Mouse (Mus musculus) hindbrain, embryonic 16.5 days (tissue): Measurements from ENCODE around the gene C030005K15Rik. TPM values are rescaled to one million over a fixed set of nuclear protein-coding genes. Genes with fewer than 3 reads are reported as not detected.
A peak's percentile ranks its signal among the peaks of the same experiment; 100 is the strongest.
"Not testable (repeated sequence)": the region's sequence is repeated elsewhere in the genome, so short reads cannot be mapped to it uniquely, and the experiment has no call there.

ENCODE experiments used
- ATAC-seq: fragments of 200-750 bp; cut with Nextera tagmentation; 2 replicates; pipeline ENCODE4 v1.8.0; 2017; ENCODE audit warnings: moderate TSS enrichment, moderate library complexity
- H3K27ac ChIP-seq: fragments of 300-500 bp; sonication (generic); 2 replicates; pipeline ENCODE4 v1.5.1; 2014; ENCODE audit warnings: low read depth, mild to moderate bottlenecking, control low read depth, low read length, moderate library complexity
- H3K27me3 ChIP-seq: fragments of 300-500 bp; sonication (generic); replicated peaks from 2 replicates; pipeline ENCODE4 v1.6.1; 2014; ENCODE audit warnings: low read length; ENCODE audit not compliant: control insufficient read depth, insufficient read depth
- H3K36me3 ChIP-seq: fragments of 300-500 bp; sonication (generic); 2 replicates; pipeline ENCODE4 v1.6.1; 2014; ENCODE audit warnings: mild to moderate bottlenecking, low read length, moderate library complexity, mixed read lengths; ENCODE audit not compliant: control insufficient read depth, insufficient read depth
- H3K4me1 ChIP-seq: fragments of 300-500 bp; sonication (generic); 2 replicates; pipeline ENCODE4 v1.6.1; 2014; ENCODE audit warnings: low read depth, low read length; ENCODE audit not compliant: control insufficient read depth, insufficient read depth
- H3K4me2 ChIP-seq: fragments of 300-500 bp; sonication (generic); 2 replicates; pipeline ENCODE4 v1.6.1; 2014; ENCODE audit warnings: mild to moderate bottlenecking, low read length, control low read depth, moderate library complexity
- H3K4me3 ChIP-seq: fragments of 300-500 bp; sonication (generic); 2 replicates; pipeline ENCODE4 v1.5.1; 2014; ENCODE audit warnings: mild to moderate bottlenecking, low read length, control low read depth, moderate library complexity
- H3K9ac ChIP-seq: fragments of 300-500 bp; sonication (generic); 2 replicates; pipeline ENCODE4 v1.6.1; 2014; ENCODE audit warnings: low read depth, mild to moderate bottlenecking, control low read depth, low read length, moderate library complexity
- H3K9me3 ChIP-seq: fragments of 300-500 bp; sonication (generic); 2 replicates; pipeline ENCODE4 v1.6.1; 2014; ENCODE audit warnings: mild to moderate bottlenecking, low read length, moderate library complexity; ENCODE audit not compliant: control insufficient read depth
- WGBS: fragments of 180-500 bp; shearing (Covaris S2); extraction: QIAGEN DNeasy Blood & Tissue Kit; methylation state at CpG from one replicate; pipeline ENCODE4 v1.1.7; 2014; 5-methylcytosine and 5-hydroxymethylcytosine counted together
- polyA plus RNA-seq: library from polyadenylated mRNA; unstranded; fragments of >200 nt; fragmentation: Nextera tagmentation; extraction: Ambion mirVana; gene quantifications from 2 replicates; pipeline ENCODE4 v1.2.1, GENCODE M21; 2015

The C030005K15Rik gene
- not detected in 2 replicates for polyA plus RNA-seq

DNA sequence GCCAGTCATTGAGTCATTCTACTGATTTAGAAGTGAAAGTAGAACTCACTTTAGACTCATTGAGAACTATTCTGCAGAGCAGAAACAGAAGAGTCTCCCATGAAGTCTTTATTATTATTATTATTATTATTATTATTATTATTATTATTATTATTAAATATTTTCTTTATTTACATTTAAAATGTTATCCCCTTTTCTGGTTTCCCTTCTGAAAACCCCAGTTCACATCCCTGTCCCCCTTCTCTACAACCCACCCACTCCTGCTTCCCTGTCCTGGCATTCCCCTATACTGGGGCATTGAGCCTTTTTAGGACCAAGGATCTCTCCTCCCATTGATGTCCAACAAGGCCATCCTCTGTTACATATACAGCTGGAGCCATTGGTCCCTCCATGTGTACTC, at the start of gene C030005K15Rik:
Gene C030005K15Rik, minus strand, starts transcription at position 101 of the 400 bp plus-strand sequence.
- not testable (repeated sequence) for H3K27ac ChIP-seq, H3K4me2 ChIP-seq, ATAC-seq, H3K4me3 ChIP-seq, H3K4me1 ChIP-seq, H3K9me3 ChIP-seq, H3K27me3 ChIP-seq, H3K36me3 ChIP-seq, H3K9ac ChIP-seq

GRCm38 (mm10) chr10:97768171-97768749, 41.7 kb upstream of the C030005K15Rik start:
- H3K4me2 ChIP-seq, result no peak overlapping the region
- no peak overlapping the region for H3K9ac ChIP-seq
- 62% methylated on average over 5 of the region's 5 CpGs for WGBS
- H3K9me3 ChIP-seq, result no peaks in the 10 kb centered on the region
- H3K4me3 ChIP-seq, result no peak overlapping the region
- no peak for ATAC-seq
- no peaks in the 10 kb centered on the region for H3K27me3 ChIP-seq
- H3K4me1 ChIP-seq, result no peaks in the 10 kb centered on the region
- H3K27ac ChIP-seq, result no peak overlapping the region
- no peaks in the 10 kb centered on the region for H3K36me3 ChIP-seq

- no peak overlapping the region for H3K9ac ChIP-seq
- H3K4me2 ChIP-seq, result no peak overlapping the region
- no peaks in the 10 kb centered on the region for H3K9me3 ChIP-seq
- no peak overlapping the region for H3K4me3 ChIP-seq
- H3K27me3 ChIP-seq, result no peaks in the 10 kb centered on the region
- ATAC-seq, result 0 out of 2 replicates have a peak, but pooled peaks have one; percentile 20
- no peaks in the 10 kb centered on the region for H3K4me1 ChIP-seq
- H3K27ac ChIP-seq, result no peak overlapping the region
- 78% methylated on average over 4 of the region's 4 CpGs for WGBS
- no peaks in the 10 kb centered on the region for H3K36me3 ChIP-seq
Measured at GRCm38 (mm10) chr10:97753821-97754220, 27.3 kb upstream of the C030005K15Rik start.

- no peak overlapping the region for H3K4me2 ChIP-seq
- no peak overlapping the region for H3K4me3 ChIP-seq
- H3K27ac ChIP-seq, result no peak overlapping the region
- no peaks in the 10 kb centered on the region for H3K4me1 ChIP-seq
- H3K9me3 ChIP-seq, result no peaks in the 10 kb centered on the region
- H3K9ac ChIP-seq, result no peak overlapping the region
- no peaks in the 10 kb centered on the region for H3K27me3 ChIP-seq
- no peaks in the 10 kb centered on the region for H3K36me3 ChIP-seq
- WGBS, result 81% methylated on average over 3 of the region's 3 CpGs
- no peak for ATAC-seq
Measured at GRCm38 (mm10) chr10:97747231-97747630, 20.7 kb upstream of the C030005K15Rik start.

DNA sequence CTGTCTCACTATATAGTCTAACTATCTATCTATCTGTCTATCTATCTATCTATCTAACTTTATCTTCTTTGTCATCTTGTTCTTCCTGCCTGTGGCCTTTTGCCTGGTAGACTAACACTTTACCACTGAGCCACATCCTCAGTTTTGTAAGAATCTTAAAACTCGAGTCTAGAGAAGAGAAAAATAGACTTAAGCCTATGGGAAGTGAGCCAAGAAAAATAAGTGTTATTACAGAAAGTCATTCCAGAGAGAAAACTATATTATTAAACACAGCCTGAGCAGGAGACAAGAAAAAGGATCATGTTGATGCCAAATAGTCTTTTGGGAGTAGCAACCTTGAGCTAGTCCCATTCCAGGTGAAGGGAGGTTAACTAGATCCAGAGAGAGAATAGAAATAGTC, 626 bp downstream of the C030005K15Rik start:
- no peaks in the 10 kb centered on the region for H3K4me1 ChIP-seq
- H3K27me3 ChIP-seq, result no peaks in the 10 kb centered on the region
- no peak for ATAC-seq
- no peak overlapping the region for H3K4me3 ChIP-seq
- H3K9ac ChIP-seq, result no peak overlapping the region
- H3K36me3 ChIP-seq, result no peaks in the 10 kb centered on the region
- 61% methylated on average over 1 of the region's 1 CpGs for WGBS
- no peak overlapping the region for H3K27ac ChIP-seq
- no peaks in the 10 kb centered on the region for H3K9me3 ChIP-seq
- no peak overlapping the region for H3K4me2 ChIP-seq

GRCm38 (mm10) chr10:97722709-97723108, 3.8 kb downstream of the C030005K15Rik start:
- no peak for ATAC-seq
- H3K4me2 ChIP-seq, result no peak overlapping the region
- H3K9me3 ChIP-seq, result no peaks in the 10 kb centered on the region
- H3K27me3 ChIP-seq, result no peaks in the 10 kb centered on the region
- no peak overlapping the region for H3K27ac ChIP-seq
- 93% methylated on average over 9 of the region's 9 CpGs for WGBS
- no peaks in the 10 kb centered on the region for H3K36me3 ChIP-seq
- no peak overlapping the region for H3K4me3 ChIP-seq
- no peak overlapping the region for H3K9ac ChIP-seq
- H3K4me1 ChIP-seq, result no peaks in the 10 kb centered on the region

DNA sequence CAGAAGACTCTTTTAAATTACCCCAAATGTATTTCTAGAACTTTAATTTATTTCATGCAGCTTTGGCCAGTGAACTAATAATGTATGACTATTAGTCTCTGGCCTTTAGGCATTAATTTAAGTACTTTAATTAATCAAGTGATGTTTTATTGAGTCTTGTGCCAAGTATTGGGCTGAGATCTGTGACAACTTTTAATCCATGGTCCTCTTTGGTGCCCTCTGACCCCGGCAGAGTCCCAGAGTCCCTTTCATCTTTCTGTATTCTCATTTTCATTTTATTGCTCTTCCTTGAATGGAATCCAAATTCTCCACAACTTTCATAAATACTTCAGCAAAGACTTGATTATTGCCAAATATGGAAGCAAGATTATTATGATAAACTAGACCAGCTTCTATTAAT, 5.9 kb downstream of the C030005K15Rik start:
- H3K9me3 ChIP-seq, result no peaks in the 10 kb centered on the region
- no peaks in the 10 kb centered on the region for H3K27me3 ChIP-seq
- H3K27ac ChIP-seq, result no peak overlapping the region
- no peaks in the 10 kb centered on the region for H3K4me1 ChIP-seq
- no peaks in the 10 kb centered on the region for H3K36me3 ChIP-seq
- H3K4me3 ChIP-seq, result no peak overlapping the region
- WGBS, result 97% methylated on average over 1 of the region's 1 CpGs
- H3K9ac ChIP-seq, result no peak overlapping the region
- ATAC-seq, result no peak
- no peak overlapping the region for H3K4me2 ChIP-seq

DNA sequence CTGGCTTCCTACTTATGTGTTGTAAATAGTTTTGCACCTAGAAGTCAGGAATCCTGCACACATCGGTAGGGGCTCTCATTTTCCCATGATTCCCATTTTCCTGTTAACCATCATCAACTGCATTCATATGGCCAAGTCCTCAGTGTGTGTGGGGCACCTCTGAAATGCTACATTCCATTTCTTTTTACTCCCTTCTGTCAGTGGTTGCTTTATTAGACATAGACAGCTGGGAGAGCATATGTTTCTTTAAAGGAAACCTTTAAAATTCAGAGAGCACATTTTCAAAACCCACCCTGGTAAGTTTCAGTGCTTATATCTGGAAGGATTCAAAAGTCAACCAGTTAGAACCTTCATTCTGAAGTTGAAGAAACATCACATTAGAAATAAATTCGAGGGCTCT, 8.5 kb downstream of the C030005K15Rik start:
- no peaks in the 10 kb centered on the region for H3K36me3 ChIP-seq
- no peak overlapping the region for H3K27ac ChIP-seq
- no peak overlapping the region for H3K4me3 ChIP-seq
- no peak overlapping the region for H3K4me2 ChIP-seq
- H3K9ac ChIP-seq, result no peak overlapping the region
- H3K4me1 ChIP-seq, result no peaks in the 10 kb centered on the region
- H3K27me3 ChIP-seq, result no peaks in the 10 kb centered on the region
- 79% methylated on average over 2 of the region's 2 CpGs for WGBS
- ATAC-seq, result no peak
- no peaks in the 10 kb centered on the region for H3K9me3 ChIP-seq

- Histone ChIP-seq H3K36me3 (no peaks in the 10 kb centered on the region), H3K4me2 (no peak overlapping the region), H3K4me3 (no peak overlapping the region), H3K9me3 (no peaks in the 10 kb centered on the region), H3K27me3 (no peaks in the 10 kb centered on the region), H3K4me1 (no peaks in the 10 kb centered on the region), H3K27ac (no peak overlapping the region), H3K9ac (no peak overlapping the region)
- no peak for ATAC-seq
- WGBS, result 82% methylated on average over 1 of the region's 1 CpGs
Measured at GRCm38 (mm10) chr10:97717233-97717632, 9.3 kb downstream of the C030005K15Rik start.
